Mouse (Mus musculus) midbrain, embryonic 13.5 days (tissue): Measurements from ENCODE around the gene Lgals3bp. TPM values are rescaled to one million over a fixed set of nuclear protein-coding genes. Genes with fewer than 3 reads are reported as not detected.
"Not testable (repeated sequence)": the region's sequence is repeated elsewhere in the genome, so short reads cannot be mapped to it uniquely, and the experiment has no call there.

Experiments
- ATAC-seq: fragments of 200-750 bp; cut with Nextera tagmentation; 2 replicates; pipeline ENCODE4 v1.8.0; 2017; ENCODE audit warnings: mild to moderate bottlenecking, moderate TSS enrichment, moderate library complexity
- H3K27ac ChIP-seq: fragments of 300-500 bp; sonication (generic); 2 replicates; pipeline ENCODE4 v1.5.1; 2015; ENCODE audit warnings: inconsistent platforms, mild to moderate bottlenecking, moderate library complexity
- H3K27me3 ChIP-seq: fragments of 300-500 bp; sonication (generic); 2 replicates; pipeline ENCODE4 v1.6.1; 2015; ENCODE audit warnings: mild to moderate bottlenecking, inconsistent platforms
- H3K36me3 ChIP-seq: fragments of 300-500 bp; sonication (generic); 2 replicates; pipeline ENCODE4 v1.6.1; 2015; ENCODE audit warnings: mild to moderate bottlenecking, inconsistent platforms
- H3K4me1 ChIP-seq: fragments of 300-500 bp; sonication (generic); replicated peaks from 2 replicates; pipeline ENCODE4 v1.6.1; 2015; ENCODE audit warnings: inconsistent platforms
- H3K4me2 ChIP-seq: fragments of 300-500 bp; sonication (generic); replicated peaks from 2 replicates; pipeline ENCODE4 v1.6.1; 2015; ENCODE audit warnings: moderate library complexity, mild to moderate bottlenecking, inconsistent platforms
- H3K4me3 ChIP-seq: fragments of 300-500 bp; sonication (generic); replicated peaks from 2 replicates; pipeline ENCODE4 v1.5.1; 2015; ENCODE audit warnings: mild to moderate bottlenecking, inconsistent platforms
- H3K9ac ChIP-seq: fragments of 300-500 bp; sonication (generic); replicated peaks from 2 replicates; pipeline ENCODE4 v1.6.1; 2015; ENCODE audit warnings: mild to moderate bottlenecking, inconsistent platforms
- H3K9me3 ChIP-seq: fragments of 300-500 bp; sonication (generic); 2 replicates; pipeline ENCODE4 v1.6.1; 2016; ENCODE audit warnings: mild to moderate bottlenecking, inconsistent platforms
- WGBS: fragments of 180-500 bp; shearing (Covaris S2); methylation state at CpG from one replicate; pipeline ENCODE4 v1.1.7; 2015; 5-methylcytosine and 5-hydroxymethylcytosine counted together
- polyA plus RNA-seq: library from polyadenylated mRNA; unstranded; fragments of >200 nt; fragmentation: Nextera tagmentation; extraction: Ambion mirVana; gene quantifications from 2 replicates; pipeline ENCODE4 v1.2.1, GENCODE M21; 2015

Lgals3bp gene
- polyA plus RNA-seq, 1 experiment from 2014 or later = 2.3 TPM

DNA sequence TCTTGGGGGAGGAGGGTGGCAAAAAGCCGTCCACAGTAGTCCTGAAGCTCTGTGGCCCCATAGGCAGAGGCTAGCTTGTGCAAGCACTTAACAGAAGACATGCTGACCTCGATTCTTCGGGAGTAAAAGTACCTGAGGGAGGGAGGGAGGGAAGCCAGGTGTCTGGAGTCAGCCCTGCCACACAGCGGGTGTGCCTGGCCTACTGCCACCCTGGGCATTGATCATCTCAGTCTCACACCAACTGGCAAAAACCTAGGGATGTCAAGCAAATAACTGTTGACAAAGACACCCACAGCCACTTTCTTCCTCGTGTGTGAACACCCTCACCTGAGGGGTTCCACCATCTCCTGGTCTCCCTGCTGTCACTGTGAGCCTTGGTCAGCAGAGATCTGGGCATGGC, 7.9 kb downstream of the Lgals3bp start:
- Histone ChIP-seq H3K9ac (no peak overlapping the region), H3K27ac (no peak overlapping the region), H3K4me2 (no peak overlapping the region), H3K36me3 (no peaks in the 10 kb centered on the region), H3K27me3 (no peaks in the 10 kb centered on the region), H3K4me3 (no peak overlapping the region), H3K4me1 (no peaks in the 10 kb centered on the region), H3K9me3 (no peaks in the 10 kb centered on the region; the same call in 1 of the 2 replicates)
- 69% methylated on average over 5 of the region's 5 CpGs for WGBS
- ATAC-seq = no peak

DNA sequence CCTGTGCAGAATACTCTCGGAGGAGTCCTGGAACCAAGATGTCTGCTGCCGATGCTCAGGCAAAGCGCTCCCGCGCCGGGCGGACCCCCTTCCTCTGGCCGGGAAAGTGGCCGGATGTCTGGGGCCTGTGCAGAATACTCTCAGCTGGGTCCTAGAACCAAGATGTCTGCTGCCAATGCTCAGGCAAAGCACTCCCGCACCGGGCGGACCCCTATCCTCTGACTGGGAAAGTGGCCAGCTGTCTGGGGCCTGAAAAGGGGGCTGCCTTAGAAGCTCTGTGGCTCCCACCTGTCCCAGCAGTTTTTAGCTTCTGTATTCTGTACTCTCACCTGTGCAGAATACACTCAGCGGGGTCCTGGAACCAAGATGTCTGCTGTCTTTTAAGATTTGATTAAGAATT, 14.1 kb downstream of the Lgals3bp start:
- H3K4me2 ChIP-seq, H3K4me3 ChIP-seq, H3K9ac ChIP-seq, H3K27me3 ChIP-seq, H3K27ac ChIP-seq, H3K4me1 ChIP-seq, H3K9me3 ChIP-seq, ATAC-seq, H3K36me3 ChIP-seq: not testable (repeated sequence)
- WGBS = 93% methylated on average over 13 of the region's 13 CpGs

DNA sequence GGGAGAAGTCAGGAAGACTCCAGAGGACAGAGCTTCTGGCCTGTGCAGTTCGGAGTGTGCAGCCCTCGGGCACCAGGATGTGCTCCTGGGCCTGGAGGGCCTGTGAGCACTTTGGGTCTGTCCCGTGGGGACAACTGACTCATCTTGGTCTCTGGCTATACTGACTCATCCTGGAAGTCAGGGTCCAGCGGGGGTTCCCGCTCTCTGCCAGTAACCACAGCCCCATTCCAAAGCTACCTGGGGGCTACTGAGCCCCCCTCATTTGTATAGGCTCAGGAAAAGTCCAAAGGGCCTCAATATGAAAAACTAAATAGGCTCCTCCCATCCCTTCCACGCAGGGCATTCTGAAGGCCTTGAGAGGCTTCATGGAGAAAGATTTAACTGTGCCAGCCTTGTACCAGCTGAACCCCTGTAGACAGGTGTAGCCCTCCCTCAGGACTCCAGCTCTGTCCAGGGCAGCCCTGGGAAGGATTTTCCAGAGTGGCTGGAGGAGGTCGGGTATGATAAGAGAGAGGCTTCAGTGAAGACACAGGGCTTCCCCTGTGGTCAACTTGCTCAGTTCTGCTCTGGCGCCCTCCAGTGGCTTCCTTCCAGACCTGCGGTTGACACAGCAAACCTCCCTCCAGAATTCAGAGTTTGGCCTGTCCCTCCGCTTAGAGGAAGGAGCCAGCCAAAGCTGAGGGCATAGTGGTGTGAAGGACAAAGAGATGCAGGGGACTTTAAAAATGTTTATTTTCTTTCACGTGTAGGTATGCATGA, 22.5 kb downstream of the Lgals3bp start:
- 45% methylated on average over 11 of the region's 11 CpGs for WGBS
- Histone ChIP-seq H3K9ac (no peak overlapping the region), H3K27ac (no peak overlapping the region), H3K4me1 (peaks cover 6% of the 10 kb centered on the region), H3K4me2 (no peak overlapping the region), H3K4me3 (no peak overlapping the region), H3K27me3 (no peaks in the 10 kb centered on the region), H3K9me3 (no peaks in the 10 kb centered on the region), H3K36me3 (no peaks in the 10 kb centered on the region)
- peak; percentile 69 for ATAC-seq

DNA sequence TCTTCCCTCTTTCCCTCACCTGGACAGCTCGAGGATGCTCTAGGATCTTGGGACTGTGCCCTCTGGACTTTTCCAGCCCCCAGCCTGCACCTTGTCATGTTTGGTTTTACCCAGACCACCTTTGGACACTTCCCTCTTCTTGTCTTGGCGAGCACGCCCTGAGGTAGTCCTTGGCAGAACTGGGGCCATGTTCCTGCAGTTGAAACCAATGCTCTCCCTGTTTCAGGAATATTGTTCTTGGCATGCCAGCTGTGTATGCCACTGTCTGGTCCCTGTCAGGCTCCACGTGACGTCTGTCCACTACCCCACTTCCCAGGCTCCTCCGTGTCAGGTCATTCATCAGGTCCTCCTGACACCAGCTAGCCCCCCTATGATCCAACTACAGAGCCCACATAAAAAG, 23.2 kb downstream of the Lgals3bp start:
- 85% methylated on average over 6 of the region's 6 CpGs for WGBS
- no peak overlapping the region for H3K9ac ChIP-seq
- no peak for ATAC-seq
- peaks cover 6% of the 10 kb centered on the region for H3K4me1 ChIP-seq
- no peaks in the 10 kb centered on the region for H3K9me3 ChIP-seq
- no peak overlapping the region for H3K27ac ChIP-seq
- no peak overlapping the region for H3K4me2 ChIP-seq
- no peaks in the 10 kb centered on the region for H3K36me3 ChIP-seq
- no peak overlapping the region for H3K4me3 ChIP-seq
- no peaks in the 10 kb centered on the region for H3K27me3 ChIP-seq

DNA sequence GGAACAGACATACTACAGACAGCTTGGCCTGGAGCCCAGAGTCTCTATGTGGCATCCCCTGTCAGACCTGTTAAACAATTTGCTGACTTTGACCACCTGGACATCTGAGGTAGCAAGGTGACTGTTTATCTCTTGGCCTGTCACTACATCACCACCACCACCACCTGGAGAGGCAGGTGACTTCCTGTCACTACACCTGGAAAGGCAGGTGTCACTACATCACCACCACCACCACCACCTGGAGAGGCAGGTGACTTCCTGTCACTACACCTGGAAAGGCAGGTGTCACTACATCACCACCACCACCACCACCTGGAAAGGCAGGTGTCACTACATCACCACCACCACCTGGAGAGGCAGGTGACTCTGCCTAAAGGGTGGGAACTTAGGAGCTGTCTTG, 25.6 kb downstream of the Lgals3bp start:
- H3K9ac ChIP-seq, H3K9me3 ChIP-seq, H3K27me3 ChIP-seq, H3K4me1 ChIP-seq, H3K36me3 ChIP-seq, H3K4me2 ChIP-seq, H3K27ac ChIP-seq, H3K4me3 ChIP-seq, ATAC-seq: not testable (repeated sequence)

DNA sequence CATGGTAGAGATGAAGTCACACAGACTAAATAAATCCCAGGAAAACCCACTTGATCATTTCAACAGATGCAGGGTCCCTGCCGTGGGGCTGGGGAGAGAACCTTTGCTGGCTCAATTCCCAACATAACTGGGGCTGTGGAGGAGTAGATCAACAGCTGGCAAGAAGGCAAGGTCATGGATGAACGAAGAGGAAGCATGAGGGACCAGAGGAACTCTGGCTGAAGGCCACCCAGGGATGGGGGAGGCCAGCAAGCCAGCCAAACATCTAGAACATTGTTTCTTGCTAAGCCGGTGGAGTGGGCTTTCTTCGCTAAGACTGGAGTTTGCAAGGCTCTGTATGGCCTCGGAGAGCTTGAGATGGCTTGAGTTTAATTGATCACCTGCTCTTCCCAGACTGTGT, 26.0 kb downstream of the Lgals3bp start:
- Histone ChIP-seq H3K27ac (no peak overlapping the region), H3K4me1 (peaks cover 6% of the 10 kb centered on the region), H3K9me3 (no peaks in the 10 kb centered on the region), H3K36me3 (no peaks in the 10 kb centered on the region), H3K4me3 (no peak overlapping the region), H3K9ac (no peak overlapping the region), H3K27me3 (no peaks in the 10 kb centered on the region), H3K4me2 (no peak overlapping the region)
- WGBS = 92% methylated on average over 5 of the region's 5 CpGs
- no peak for ATAC-seq

DNA sequence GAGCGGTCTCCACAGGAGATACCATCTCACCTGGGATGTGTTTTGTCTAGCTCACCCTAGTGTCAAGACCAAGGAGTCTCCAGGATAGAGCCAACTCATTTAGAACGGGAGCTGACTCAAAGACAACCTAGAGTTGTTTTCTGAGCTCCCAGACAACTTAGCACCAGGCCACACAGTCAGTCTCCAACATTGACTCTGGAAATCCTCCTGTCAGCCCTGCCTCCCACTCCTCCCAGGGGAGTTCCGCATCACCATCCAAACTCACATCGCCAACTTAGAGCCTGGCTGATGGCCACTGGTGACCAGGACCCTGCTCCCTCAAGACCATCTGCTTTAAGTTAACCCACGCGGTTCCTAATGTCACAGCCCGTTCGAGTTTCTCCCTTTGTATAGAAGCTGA, 26.4 kb downstream of the Lgals3bp start:
- H3K4me2 ChIP-seq = no peak overlapping the region
- peaks cover 6% of the 10 kb centered on the region for H3K4me1 ChIP-seq
- H3K9me3 ChIP-seq = no peaks in the 10 kb centered on the region
- ATAC-seq = no peak
- no peak overlapping the region for H3K9ac ChIP-seq
- no peak overlapping the region for H3K4me3 ChIP-seq
- no peak overlapping the region for H3K27ac ChIP-seq
- WGBS = 88% methylated on average over 8 of the region's 8 CpGs
- H3K36me3 ChIP-seq = no peaks in the 10 kb centered on the region
- H3K27me3 ChIP-seq = no peaks in the 10 kb centered on the region

DNA sequence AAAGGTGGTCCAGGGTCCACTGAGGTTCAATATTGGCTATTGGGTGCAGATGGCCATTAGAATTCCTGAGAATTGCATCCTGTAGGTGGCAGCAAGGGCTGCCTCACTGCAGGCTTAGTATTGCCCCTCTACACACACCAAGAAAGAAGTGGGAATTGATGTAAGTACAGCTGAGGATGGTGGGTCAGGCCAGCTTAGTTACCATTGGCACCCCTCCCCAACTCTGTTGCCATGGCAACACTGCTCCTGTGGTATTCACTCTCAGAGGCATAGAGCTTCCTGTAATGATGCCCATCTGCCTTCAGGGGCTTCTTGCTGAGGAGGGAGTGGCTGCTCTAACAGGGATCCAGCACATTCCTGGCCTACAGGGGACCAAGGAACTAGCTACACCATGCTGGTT, 26.9 kb downstream of the Lgals3bp start:
- no peaks in the 10 kb centered on the region for H3K36me3 ChIP-seq
- H3K4me1 ChIP-seq = peaks cover 6% of the 10 kb centered on the region
- H3K27me3 ChIP-seq = no peaks in the 10 kb centered on the region
- no peak overlapping the region for H3K9ac ChIP-seq
- H3K4me2 ChIP-seq = no peak overlapping the region
- no peak overlapping the region for H3K4me3 ChIP-seq
- H3K9me3 ChIP-seq = no peaks in the 10 kb centered on the region
- H3K27ac ChIP-seq = no peak overlapping the region
- no peak for ATAC-seq

DNA sequence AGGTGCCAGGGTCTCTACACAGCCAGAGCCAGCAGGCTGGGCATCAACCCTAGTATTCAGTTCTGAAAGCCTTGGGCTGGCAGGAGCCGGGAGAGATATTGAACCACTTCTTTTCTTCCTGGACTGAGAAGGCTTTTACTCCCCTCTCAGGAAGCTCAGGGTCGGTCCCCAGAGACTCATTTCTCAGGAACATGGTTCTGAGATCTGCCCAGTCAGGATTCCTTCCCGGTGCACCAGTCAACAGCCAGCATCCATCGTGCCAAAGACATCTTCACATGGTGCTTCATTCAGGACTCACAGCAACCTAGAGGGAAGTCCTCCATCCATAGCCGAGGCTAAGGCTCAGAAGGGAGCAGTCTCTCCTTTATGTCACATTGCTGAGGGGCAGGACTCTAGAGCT, 27.4 kb downstream of the Lgals3bp start:
- Histone ChIP-seq H3K9me3 (no peaks in the 10 kb centered on the region), H3K9ac (no peak overlapping the region), H3K27ac (no peak overlapping the region), H3K4me2 (no peak overlapping the region), H3K27me3 (no peaks in the 10 kb centered on the region), H3K4me3 (no peak overlapping the region), H3K36me3 (no peaks in the 10 kb centered on the region), H3K4me1 (peaks cover 6% of the 10 kb centered on the region)
- no peak for ATAC-seq
- 67% methylated on average over 5 of the region's 5 CpGs for WGBS

DNA sequence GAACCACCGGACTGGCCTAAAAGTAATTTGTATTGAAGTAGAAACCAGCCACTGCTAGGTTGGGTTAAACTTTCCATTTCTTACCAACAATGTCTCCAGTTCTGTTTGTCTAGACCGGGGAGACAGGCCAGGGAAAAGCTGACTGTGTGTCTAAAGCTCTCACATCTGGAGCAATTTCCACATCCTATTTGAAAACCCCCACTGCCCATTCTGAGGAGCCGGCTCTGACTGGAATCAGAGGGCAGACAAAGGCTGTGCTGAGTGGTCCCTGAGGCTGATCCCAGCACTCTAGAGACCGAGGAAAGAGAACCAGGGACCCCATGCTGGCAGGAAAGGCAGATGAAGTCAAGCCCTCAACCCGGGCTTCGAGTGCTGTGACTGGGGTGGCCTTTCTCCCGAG, 29.3 kb downstream of the Lgals3bp start:
- H3K36me3 ChIP-seq = no peaks in the 10 kb centered on the region
- ATAC-seq = no peak
- no peaks in the 10 kb centered on the region for H3K9me3 ChIP-seq
- H3K4me1 ChIP-seq = peaks cover 6% of the 10 kb centered on the region
- H3K4me2 ChIP-seq = no peak overlapping the region
- H3K4me3 ChIP-seq = no peak overlapping the region
- H3K27ac ChIP-seq = no peak overlapping the region
- H3K9ac ChIP-seq = no peak overlapping the region
- 56% methylated on average over 7 of the region's 7 CpGs for WGBS
- no peaks in the 10 kb centered on the region for H3K27me3 ChIP-seq

DNA sequence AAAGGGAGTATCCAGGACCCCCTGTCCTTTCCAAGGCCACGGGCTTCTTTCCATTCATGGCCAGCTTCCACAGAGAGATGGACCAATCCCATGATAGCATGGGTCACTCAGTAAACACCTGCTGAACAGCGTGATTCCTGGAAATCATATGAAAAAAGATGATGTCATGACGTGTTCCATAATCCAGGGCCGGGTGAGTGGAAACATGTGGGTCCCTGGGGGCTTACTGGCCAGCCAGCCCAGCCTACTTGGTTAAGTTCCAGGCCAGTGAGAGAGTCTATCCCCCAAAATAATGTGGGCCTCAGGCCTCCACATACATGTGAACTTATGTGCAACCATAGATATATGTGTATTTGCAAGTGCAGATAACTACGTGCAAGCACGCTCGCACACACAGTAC, 30.0 kb downstream of the Lgals3bp start:
- no peak for ATAC-seq
- Histone ChIP-seq H3K9ac (no peak overlapping the region), H3K36me3 (no peaks in the 10 kb centered on the region), H3K4me3 (no peak overlapping the region), H3K4me1 (peaks cover 6% of the 10 kb centered on the region), H3K27me3 (no peaks in the 10 kb centered on the region), H3K27ac (no peak overlapping the region), H3K9me3 (no peaks in the 10 kb centered on the region), H3K4me2 (no peak overlapping the region)
- WGBS = 90% methylated on average over 7 of the region's 7 CpGs

DNA sequence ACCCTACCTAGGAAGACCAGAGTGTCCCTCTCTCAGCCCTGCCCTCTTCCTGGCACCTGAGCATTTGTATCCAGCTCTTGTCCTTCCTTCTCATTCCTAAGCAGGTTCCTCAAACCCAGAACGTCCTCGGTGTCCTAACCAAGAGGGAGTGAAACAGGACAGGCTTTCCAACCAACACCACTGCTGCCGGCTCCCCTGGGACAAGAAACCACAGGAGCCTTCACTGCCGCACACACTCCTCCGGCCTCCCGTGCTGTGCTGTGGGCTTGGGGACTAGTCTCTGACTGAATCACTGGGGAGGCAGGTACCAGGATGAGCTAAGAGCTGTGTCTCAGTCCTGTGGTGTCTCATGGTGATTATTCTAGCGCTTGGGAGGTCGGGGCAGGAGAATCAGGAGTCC, 32.2 kb downstream of the Lgals3bp start:
- H3K4me2 ChIP-seq = no peak overlapping the region
- no peaks in the 10 kb centered on the region for H3K27me3 ChIP-seq
- no peaks in the 10 kb centered on the region for H3K4me1 ChIP-seq
- no peak overlapping the region for H3K4me3 ChIP-seq
- H3K36me3 ChIP-seq = no peaks in the 10 kb centered on the region
- H3K9ac ChIP-seq = no peak overlapping the region
- no peaks in the 10 kb centered on the region for H3K9me3 ChIP-seq
- no peak for ATAC-seq
- WGBS = 83% methylated on average over 8 of the region's 8 CpGs
- no peak overlapping the region for H3K27ac ChIP-seq

DNA sequence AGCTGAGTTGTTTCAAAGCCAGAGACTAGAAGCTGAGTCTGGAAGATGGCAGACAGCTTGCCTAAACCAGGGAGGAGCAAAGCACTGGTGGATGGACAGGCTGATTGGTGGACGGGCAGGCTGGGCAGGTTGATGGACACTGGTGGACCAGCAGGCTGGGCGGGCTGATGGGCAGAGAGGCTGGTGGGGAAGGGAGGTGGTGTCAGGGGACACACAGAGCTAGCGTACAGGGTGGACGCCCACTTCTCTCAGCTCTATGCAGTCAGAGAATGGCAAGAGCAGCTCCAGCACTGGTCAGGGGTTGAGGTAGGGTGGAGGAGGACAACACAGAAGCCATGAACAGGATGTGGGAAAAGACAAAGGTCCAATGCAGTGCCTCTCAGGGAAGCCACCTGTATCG, 32.6 kb downstream of the Lgals3bp start:
- no peaks in the 10 kb centered on the region for H3K27me3 ChIP-seq
- H3K4me2 ChIP-seq = no peak overlapping the region
- H3K27ac ChIP-seq = no peak overlapping the region
- H3K9me3 ChIP-seq = no peaks in the 10 kb centered on the region
- no peaks in the 10 kb centered on the region for H3K36me3 ChIP-seq
- 87% methylated on average over 5 of the region's 5 CpGs for WGBS
- H3K9ac ChIP-seq = no peak overlapping the region
- no peak for ATAC-seq
- no peaks in the 10 kb centered on the region for H3K4me1 ChIP-seq
- H3K4me3 ChIP-seq = no peak overlapping the region
